Mouse (Mus musculus): ENCODE results near the gene Pik3ip1. TPM values are rescaled to one million over a fixed set of nuclear protein-coding genes. Genes with fewer than 3 reads are reported as not detected.

The Pik3ip1 gene
- polyA plus RNA-seq, 1 experiment from 2014 or later = 24.7 TPM

DNA sequence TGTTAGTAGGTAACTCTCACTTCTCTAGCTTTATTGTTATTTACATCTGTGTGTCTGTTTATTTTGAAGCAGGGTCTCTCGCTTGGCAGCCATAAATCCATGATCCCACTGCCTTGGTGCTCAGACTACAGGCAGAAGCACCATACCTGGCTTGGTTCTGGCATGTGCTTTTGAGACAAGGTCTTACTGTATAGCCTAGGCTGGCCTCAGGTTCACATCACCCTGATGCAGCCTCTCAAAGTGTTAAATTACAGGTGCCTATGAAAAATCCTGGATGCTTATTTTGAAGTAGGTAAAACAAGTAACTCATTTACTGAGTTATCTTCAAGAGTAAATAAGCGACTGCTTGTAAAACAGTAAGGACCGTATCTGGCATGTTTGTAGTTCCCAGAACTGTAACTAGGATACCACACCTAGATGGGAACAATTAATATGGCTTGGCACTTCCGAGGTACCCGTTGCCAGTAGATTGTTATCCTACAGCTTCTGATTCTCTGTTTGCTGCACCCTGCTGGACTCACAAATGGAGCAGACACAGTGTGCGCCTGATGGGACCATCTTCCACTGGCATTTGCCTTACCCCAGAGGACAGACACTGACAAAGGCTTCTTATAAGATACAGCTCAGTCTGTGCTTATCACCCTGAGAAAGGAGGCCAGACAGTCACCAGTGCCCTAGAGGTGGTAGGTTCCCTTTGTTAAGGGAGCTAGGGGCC is 57.4 kb downstream of the Pik3ip1 start:
- in situ Hi-C loops (cut with MboI; ENCODE audit: low pct_unique_long_range_greater_than_20kb) = no loop called here
- H3K27me3 ChIP-seq = no peaks in the 10 kb centered on the region
- no peak for TF ChIP-seq CTCF (IDR thresholded peaks at IDR 0.05)
- DNase-seq (ENCODE audit: low read depth, low spot score) = no peak
- CTCF ChIA-PET = interaction anchor here (0.9 to 2.7 kb wide), 13 partner anchors 10 to 86 kb away, joined by 3 to 16 read pairs (median 4); partner anchors contain the start of gene Pik3ip1
- no peak for ATAC-seq
- POLR2A ChIA-PET = no interaction called here

DNA sequence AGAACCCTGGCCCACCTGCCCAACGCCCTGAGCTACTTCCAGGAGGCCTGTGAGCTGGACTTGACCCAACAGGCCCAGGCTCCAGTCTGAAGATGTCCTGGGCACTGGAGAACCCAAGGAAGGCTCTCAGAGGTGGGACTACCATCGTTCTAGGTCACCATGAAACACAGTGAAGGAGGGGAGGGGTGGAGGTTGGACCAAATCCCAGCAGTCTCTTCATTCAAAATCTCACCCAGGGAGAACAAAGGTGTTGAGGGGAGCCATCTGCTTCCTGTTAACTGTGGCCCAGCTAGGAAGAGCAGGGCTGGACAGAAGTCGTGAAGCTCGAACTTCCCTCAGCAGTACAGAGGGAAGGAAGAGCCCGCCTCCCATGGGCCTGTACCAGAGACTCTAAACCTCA is 59.8 kb downstream of the Pik3ip1 start:
- CTCF ChIA-PET = interaction anchor here (1.0 to 1.3 kb wide), 3 partner anchors 15 to 76 kb away, joined by 3 read pairs; no protein-coding TSS in a partner anchor
- no peak for DNase-seq (ENCODE audit: low read depth, low spot score)
- TF ChIP-seq CTCF (IDR thresholded peaks at IDR 0.05) = no peak
- no peak for ATAC-seq
- in situ Hi-C loops (cut with MboI; ENCODE audit: low pct_unique_long_range_greater_than_20kb) = no loop called here
- POLR2A ChIA-PET = no interaction called here
- no peaks in the 10 kb centered on the region for H3K27me3 ChIP-seq

DNA sequence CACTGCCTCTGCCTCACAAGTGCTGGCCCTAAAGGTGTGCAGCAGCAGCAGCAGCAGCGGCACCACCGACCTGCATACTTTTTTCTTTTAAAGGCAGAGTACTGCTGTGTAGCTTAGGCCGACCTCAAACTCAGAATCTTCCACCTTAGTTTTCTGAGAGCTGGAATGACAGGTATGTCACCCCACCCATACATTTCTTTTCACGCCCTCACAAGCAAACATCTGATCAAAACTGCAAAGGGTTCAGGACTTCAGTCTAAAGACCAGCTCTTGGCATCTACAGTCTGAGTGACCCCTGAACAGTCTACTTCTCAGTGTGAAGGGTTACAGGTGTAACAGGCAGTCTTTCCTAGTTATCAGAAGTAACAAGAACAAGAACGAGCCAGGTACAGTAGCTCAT is 60.6 kb downstream of the Pik3ip1 start:
- ChIA-PET POLR2A (no interaction called here), CTCF (interaction anchor here (1.0 to 1.2 kb wide), 3 partner anchors 16 to 44 kb away, joined by 3 read pairs; no protein-coding TSS in a partner anchor)
- DNase-seq (ENCODE audit: low read depth, low spot score) (no peak), ATAC-seq (no peak)
- no peak for TF ChIP-seq CTCF (IDR thresholded peaks at IDR 0.05)
- no peaks in the 10 kb centered on the region for H3K27me3 ChIP-seq
- in situ Hi-C loops (cut with MboI; ENCODE audit: low pct_unique_long_range_greater_than_20kb) = no loop called here

DNA sequence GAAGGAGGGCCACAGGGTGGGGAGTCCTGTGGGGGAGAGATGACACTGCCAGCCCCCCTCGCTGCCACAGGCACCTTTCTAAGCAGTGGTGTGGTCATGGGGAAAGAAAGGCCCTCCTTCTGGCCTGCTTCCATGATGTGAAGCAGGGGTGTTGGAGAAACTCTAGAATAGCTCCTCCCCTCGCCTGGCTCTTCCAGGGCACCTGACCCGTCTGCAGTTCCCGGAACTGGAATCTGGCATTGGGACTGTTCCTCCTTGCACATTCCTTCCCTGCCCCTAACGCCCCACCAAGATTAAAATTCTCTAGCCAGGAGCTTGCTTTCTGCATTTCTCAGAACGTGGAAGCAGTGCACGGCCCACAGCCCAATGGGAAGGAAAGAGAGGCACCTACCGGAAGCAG is 62.3 kb downstream of the Pik3ip1 start:
- DNase-seq (ENCODE audit: low read depth, low spot score) (no peak), ATAC-seq (no peak)
- no peak for TF ChIP-seq CTCF (IDR thresholded peaks at IDR 0.05)
- POLR2A ChIA-PET = no interaction called here
- H3K27me3 ChIP-seq = no peaks in the 10 kb centered on the region
- CTCF ChIA-PET = interaction anchor here (1.0 kb wide), 1 partner anchor 17 kb away, joined by 3 read pairs; the partner anchor contains the start of gene Limk2
- in situ Hi-C loops (cut with MboI; ENCODE audit: low pct_unique_long_range_greater_than_20kb) = no loop called here

Other genes starting within 250 kb of the Pik3ip1 start
- 32.3 TPM for gene Sfi1, start 136.9 kb upstream of the Pik3ip1 start, polyA plus RNA-seq (2021)
- gene Eif4enif1, start 128.0 kb upstream of the Pik3ip1 start, polyA plus RNA-seq (2021) = 69.8 TPM
- gene Drg1, start 64.0 kb upstream of the Pik3ip1 start, polyA plus RNA-seq (2021) = 137 TPM
- gene Patz1, start 41.5 kb upstream of the Pik3ip1 start, polyA plus RNA-seq (2021) = 59.5 TPM
- 38.5 TPM for gene Limk2, start 78.8 kb downstream of the Pik3ip1 start, polyA plus RNA-seq (2021)
- gene Rnf185, start 122.0 kb downstream of the Pik3ip1 start, polyA plus RNA-seq (2021) = 44.8 TPM
- gene Pla2g3, start 157.9 kb downstream of the Pik3ip1 start, polyA plus RNA-seq (2021) = 0.37 TPM
- gene Inpp5j, start 174.4 kb downstream of the Pik3ip1 start, polyA plus RNA-seq (2021) = 9.6 TPM
- 65.1 TPM for gene Selenom, start 184.3 kb downstream of the Pik3ip1 start, polyA plus RNA-seq (2021)
- gene Smtn, start 210.2 kb downstream of the Pik3ip1 start, polyA plus RNA-seq (2021) = 154 TPM